Mouse (Mus musculus): ENCODE data around the gene Brdt.
"Not testable (repeated sequence)": the region's sequence is repeated elsewhere in the genome, so short reads cannot be mapped to it uniquely, and the experiment has no call there.

Gene Brdt

GRCm38 (mm10) chr5:107340404-107340803, 9.4 kb downstream of the Brdt start:
- DNase-seq (ENCODE audit: low read depth, low spot score): no peak

GRCm38 (mm10) chr5:107342891-107343290, 11.9 kb downstream of the Brdt start:
- DNase-seq (ENCODE audit: low read depth, low spot score): no peak

- DNase-seq (ENCODE audit: low read depth, low spot score): peak; percentile 36
Measured at GRCm38 (mm10) chr5:107346214-107346613, 15.3 kb downstream of the Brdt start.

GRCm38 (mm10) chr5:107352566-107352965, 21.6 kb downstream of the Brdt start:
- DNase-seq (ENCODE audit: low read depth, low spot score): peak; percentile 15

- DNase-seq (ENCODE audit: low read depth, low spot score): peak; percentile 43
Measured at GRCm38 (mm10) chr5:107353981-107354380, 23.0 kb downstream of the Brdt start.

GRCm38 (mm10) chr5:107355801-107356200, 24.8 kb downstream of the Brdt start:
- peak; percentile 18 for DNase-seq (ENCODE audit: low read depth, low spot score)

- no peak for DNase-seq (ENCODE audit: low read depth, low spot score)
Measured at GRCm38 (mm10) chr5:107357723-107358122, 26.8 kb downstream of the Brdt start.

GRCm38 (mm10) chr5:107359395-107360053, 28.6 kb downstream of the Brdt start:
- DNase-seq (ENCODE audit: low read depth, low spot score): peak; percentile 94

GRCm38 (mm10) chr5:107360054-107360730, 29.2 kb downstream of the Brdt start:
- DNase-seq (ENCODE audit: low read depth, low spot score): no peak

- no peak for DNase-seq (ENCODE audit: low read depth, low spot score)
Measured at GRCm38 (mm10) chr5:107370040-107370439, 39.1 kb downstream of the Brdt start.

- DNase-seq (ENCODE audit: low read depth, low spot score): no peak
Measured at GRCm38 (mm10) chr5:107371335-107371734, 40.4 kb downstream of the Brdt start.

- no peak for DNase-seq (ENCODE audit: low read depth, low spot score)
Measured at GRCm38 (mm10) chr5:107373256-107373655, 42.3 kb downstream of the Brdt start.

- DNase-seq (ENCODE audit: low read depth, low spot score): not testable (repeated sequence)
Measured at GRCm38 (mm10) chr5:107386448-107386847, 55.5 kb downstream of the Brdt start.

- DNase-seq (ENCODE audit: low read depth, low spot score): no peak
Measured at GRCm38 (mm10) chr5:107387788-107388187, 56.8 kb downstream of the Brdt start.

GRCm38 (mm10) chr5:107389373-107389772, 58.4 kb downstream of the Brdt start:
- no peak for DNase-seq (ENCODE audit: low read depth, low spot score)

- DNase-seq (ENCODE audit: low read depth, low spot score): no peak
Measured at GRCm38 (mm10) chr5:107394437-107394836, 63.5 kb downstream of the Brdt start.

GRCm38 (mm10) chr5:107402436-107402835, 71.5 kb downstream of the Brdt start, which contains the start of gene Ephx4:
TSS of gene Ephx4 (plus strand) at chr5:107402736.
- peak; percentile 15 for DNase-seq (ENCODE audit: low read depth, low spot score)

- DNase-seq (ENCODE audit: low read depth, low spot score): peak; percentile 51
Measured at GRCm38 (mm10) chr5:107403011-107403946, 72.3 kb downstream of the Brdt start.

- DNase-seq (ENCODE audit: low read depth, low spot score): peak; percentile 7
Measured at GRCm38 (mm10) chr5:107403947-107404684, 73.2 kb downstream of the Brdt start.

GRCm38 (mm10) chr5:107405361-107405760, 74.4 kb downstream of the Brdt start:
- no peak for DNase-seq (ENCODE audit: low read depth, low spot score)

- DNase-seq (ENCODE audit: low read depth, low spot score): no peak
Measured at GRCm38 (mm10) chr5:107410305-107410704, 79.3 kb downstream of the Brdt start.
